Mouse (Mus musculus): ENCODE results near the gene Rab30. TPM values are rescaled to one million over a fixed set of nuclear protein-coding genes. Genes with fewer than 3 reads are reported as not detected.

The Rab30 gene
- total RNA-seq, 2 experiments from 2014 or later: 5.4 to 8.5 TPM

GRCm38 (mm10) chr7:92796813-92797212 lies 55.4 kb downstream of the Rab30 start:
- DNase-seq (ENCODE audit: low spot score): peak; percentile 49

GRCm38 (mm10) chr7:92799665-92800595 lies 58.5 kb downstream of the Rab30 start:
- peak; percentile 54 for DNase-seq (ENCODE audit: low spot score)

GRCm38 (mm10) chr7:92802158-92802557 lies 60.8 kb downstream of the Rab30 start:
- no peak for DNase-seq (ENCODE audit: low spot score)

GRCm38 (mm10) chr7:92803191-92803590 lies 61.8 kb downstream of the Rab30 start:
- DNase-seq (ENCODE audit: low spot score): no peak

- no peak for DNase-seq (ENCODE audit: low spot score)
Measured at GRCm38 (mm10) chr7:92804919-92805668, 63.7 kb downstream of the Rab30 start.

GRCm38 (mm10) chr7:92806512-92807188 lies 65.2 kb downstream of the Rab30 start:
- no peak for DNase-seq (ENCODE audit: low spot score)

- DNase-seq (ENCODE audit: low spot score): no peak
Measured at GRCm38 (mm10) chr7:92807482-92807881, 66.1 kb downstream of the Rab30 start.

- DNase-seq (ENCODE audit: low spot score): no peak
Measured at GRCm38 (mm10) chr7:92811667-92812279, 70.4 kb downstream of the Rab30 start.

GRCm38 (mm10) chr7:92817242-92817641 lies 75.8 kb downstream of the Rab30 start:
- no peak for DNase-seq (ENCODE audit: low spot score)

- DNase-seq (ENCODE audit: low spot score): peak; percentile 16
Measured at GRCm38 (mm10) chr7:92817886-92818285, 76.5 kb downstream of the Rab30 start.

- DNase-seq (ENCODE audit: low spot score): no peak
Measured at GRCm38 (mm10) chr7:92819656-92820055, 78.3 kb downstream of the Rab30 start.

- DNase-seq (ENCODE audit: low spot score): no peak
Measured at GRCm38 (mm10) chr7:92820410-92820809, 79.0 kb downstream of the Rab30 start.

- no peak for DNase-seq (ENCODE audit: low spot score)
Measured at GRCm38 (mm10) chr7:92820941-92821465, 79.6 kb downstream of the Rab30 start.

- peak; percentile 33 for DNase-seq (ENCODE audit: low spot score)
Measured at GRCm38 (mm10) chr7:92821871-92822270, 80.5 kb downstream of the Rab30 start.

- no peak for DNase-seq (ENCODE audit: low spot score)
Measured at GRCm38 (mm10) chr7:92822409-92823101, 81.2 kb downstream of the Rab30 start.

GRCm38 (mm10) chr7:92826248-92826647 lies 84.8 kb downstream of the Rab30 start:
- DNase-seq (ENCODE audit: low spot score): no peak

GRCm38 (mm10) chr7:92827981-92828380 lies 86.6 kb downstream of the Rab30 start:
- DNase-seq (ENCODE audit: low spot score): peak; percentile 31

GRCm38 (mm10) chr7:92832395-92832794 lies 91.0 kb downstream of the Rab30 start:
- no peak for DNase-seq (ENCODE audit: low spot score)

GRCm38 (mm10) chr7:92834391-92834790 lies 93.0 kb downstream of the Rab30 start:
- DNase-seq (ENCODE audit: low spot score): no peak

- DNase-seq (ENCODE audit: low spot score): no peak
Measured at GRCm38 (mm10) chr7:92836447-92836846, 95.0 kb downstream of the Rab30 start.

GRCm38 (mm10) chr7:92837226-92837625 lies 95.8 kb downstream of the Rab30 start:
- no peak for DNase-seq (ENCODE audit: low spot score)

Measured in gastrocnemius, adult 18-20 months (tissue).